Mouse (Mus musculus) frontal cortex, postnatal 36 days (tissue): ENCODE results near the gene Gm9040.
A peak's percentile ranks its signal among the peaks of the same experiment; 100 is the strongest.
"Not testable (repeated sequence)": the region's sequence is repeated elsewhere in the genome, so short reads cannot be mapped to it uniquely, and the experiment has no call there.

ENCODE experiments used
- DNase-seq, 2 experiments: peaks; one replicate each; pipeline ENCODE4 v3.0.0; 2022; ENCODE audit warnings: low spot score in 2 of 2

Gene Gm9040

GRCm38 (mm10) chr10:118326869-118327268, at the start of gene Gm9040:
TSS of gene Gm9040 (minus strand) at chr10:118326969.
- DNase-seq: not testable (repeated sequence)

- peak; percentile 79 to 87 for DNase-seq
Measured at GRCm38 (mm10) chr10:118370443-118370842, 43.7 kb upstream of the Gm9040 start.

GRCm38 (mm10) chr10:118369518-118369917, 42.7 kb upstream of the Gm9040 start:
- no peak for DNase-seq

- DNase-seq: not testable (repeated sequence)
Measured at GRCm38 (mm10) chr10:118354005-118354404, 27.2 kb upstream of the Gm9040 start, which contains the start of gene Gm9049. TSS of gene Gm9049 (minus strand) at chr10:118354105.

- not testable (repeated sequence) for DNase-seq
Measured at GRCm38 (mm10) chr10:118348579-118348978, 21.8 kb upstream of the Gm9040 start, which contains the start of gene Gm9048. TSS of gene Gm9048 (minus strand) at chr10:118348679.

GRCm38 (mm10) chr10:118343155-118343554, 16.4 kb upstream of the Gm9040 start, which contains the start of gene Gm9046:
TSS of gene Gm9046 (minus strand) at chr10:118343255.
- not testable (repeated sequence) for DNase-seq

GRCm38 (mm10) chr10:118337731-118338130, 11.0 kb upstream of the Gm9040 start, which contains the start of gene Gm9045:
TSS of gene Gm9045 (minus strand) at chr10:118337831.
- DNase-seq: not testable (repeated sequence)

- DNase-seq: not testable (repeated sequence)
Measured at GRCm38 (mm10) chr10:118332308-118332707, 5.5 kb upstream of the Gm9040 start, which contains the start of gene Gm9044. TSS of gene Gm9044 (minus strand) at chr10:118332408.

GRCm38 (mm10) chr10:118319024-118319423, 7.7 kb downstream of the Gm9040 start:
- no peak for DNase-seq

GRCm38 (mm10) chr10:118302133-118302532, 24.6 kb downstream of the Gm9040 start:
- DNase-seq: not testable (repeated sequence)

GRCm38 (mm10) chr10:118294938-118295337, 31.8 kb downstream of the Gm9040 start, which contains the start of gene Iltifb:
TSS of gene Iltifb (minus strand) at chr10:118295038.
- no peak for DNase-seq

- DNase-seq: not testable (repeated sequence)
Measured at GRCm38 (mm10) chr10:118283016-118283415, 43.8 kb downstream of the Gm9040 start.

GRCm38 (mm10) chr10:118282565-118282964, 44.2 kb downstream of the Gm9040 start:
- not testable (repeated sequence) for DNase-seq

- not testable (repeated sequence) for DNase-seq
Measured at GRCm38 (mm10) chr10:118278069-118278468, 48.7 kb downstream of the Gm9040 start.
